Mouse (Mus musculus) adrenal gland, postnatal 4 days (tissue): ENCODE measurements around the gene Snupn. TPM values are rescaled to one million over a fixed set of nuclear protein-coding genes. Genes with fewer than 3 reads are reported as not detected.
"Not testable (repeated sequence)": the region's sequence is repeated elsewhere in the genome, so short reads cannot be mapped to it uniquely, and the experiment has no call there.

Experiments used
- DNase-seq, 2 experiments: peaks; one replicate each; pipeline ENCODE4 v3.0.0; 2021 to 2022; ENCODE audit warnings: low spot score in 2 of 2, mixed read lengths in 2 of 2
- total RNA-seq, 2 experiments: library from RNA; stranded (reverse); gene quantifications; 2 replicates each; pipeline ENCODE4 v1.2.3; 2021

The Snupn gene
- total RNA-seq, 2 experiments from 2014 or later: 13.3 to 14.2 TPM

GRCm38 (mm10) chr9:56997206-56997605, 46.5 kb downstream of the Snupn start:
- not testable (repeated sequence) for DNase-seq

- no peak for DNase-seq
Observed at GRCm38 (mm10) chr9:57003011-57003410, 52.3 kb downstream of the Snupn start.

GRCm38 (mm10) chr9:57012393-57012792, 61.7 kb downstream of the Snupn start:
- no peak for DNase-seq

GRCm38 (mm10) chr9:57012895-57013294, 62.2 kb downstream of the Snupn start:
- no peak for DNase-seq

- no peak for DNase-seq
Observed at GRCm38 (mm10) chr9:57013756-57014155, 63.1 kb downstream of the Snupn start.

GRCm38 (mm10) chr9:57014766-57015165, 64.1 kb downstream of the Snupn start:
- no peak for DNase-seq

GRCm38 (mm10) chr9:57017631-57018030, 67.0 kb downstream of the Snupn start:
- no peak for DNase-seq

GRCm38 (mm10) chr9:57031756-57032155, 81.1 kb downstream of the Snupn start:
- no peak for DNase-seq

Other genes starting within 250 kb of the Snupn start
- 1 to 10 TPM; 6.1 to 8.5 TPM for gene Lingo1, start 154.4 kb upstream of the Snupn start, total RNA-seq
- 1 to 10 TPM in 1 of 2 experiments, under 1 TPM in 1; 0.73 to 1.4 TPM for gene Odf3l1, start 86.2 kb upstream of the Snupn start, total RNA-seq
- 10 to 100 TPM; 12.4 to 16.5 TPM for gene Cspg4, start 85.8 kb upstream of the Snupn start, total RNA-seq
- 10 to 100 TPM; 28.4 to 30.7 TPM for gene Snx33, start 22.5 kb upstream of the Snupn start, total RNA-seq
- 10 to 100 TPM; 87.2 to 87.5 TPM for gene Imp3, start 13.4 kb upstream of the Snupn start, total RNA-seq
- gene Ptpn9, start 44.0 kb downstream of the Snupn start, total RNA-seq: 10 to 100 TPM; 60.1 to 62.0 TPM
- 10 to 100 TPM; 58.0 to 64.5 TPM for gene Sin3a, start 121.2 kb downstream of the Snupn start, total RNA-seq
- 100 to 1,000 TPM; 172 to 175 TPM for gene Man2c1, start 179.8 kb downstream of the Snupn start, total RNA-seq
- 10 to 100 TPM; 10.8 to 11.1 TPM for gene Neil1, start 197.4 kb downstream of the Snupn start, total RNA-seq
- gene Commd4, start 207.5 kb downstream of the Snupn start, total RNA-seq: 10 to 100 TPM; 65.7 to 78.2 TPM